8 mouse cellular contexts compared by ENCODE assay signal in the genomic region with DNA sequence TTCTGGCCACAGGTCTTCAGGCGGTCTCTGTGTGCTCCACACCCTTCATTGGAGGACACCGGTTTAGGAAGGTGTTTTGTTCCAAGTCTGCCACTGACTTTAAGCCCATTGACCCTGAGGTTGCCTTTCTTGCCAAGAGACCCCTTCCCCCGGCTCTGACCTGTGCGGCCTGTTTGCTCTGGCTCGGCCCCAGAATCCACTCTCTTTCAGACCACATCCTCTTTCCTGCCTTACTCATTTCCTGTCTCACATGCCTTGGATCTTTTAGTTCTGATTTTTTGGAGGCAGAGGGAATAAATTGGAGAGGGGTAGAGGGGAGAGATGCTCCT. TPM values are rescaled to one million over a fixed set of nuclear protein-coding genes. Genes with fewer than 3 reads are reported as not detected.
A peak's percentile ranks its signal among the peaks of the same experiment; 100 is the strongest.
DNase-seq lines count a peak whose midpoint lies in the region; ATAC-seq and TF ChIP-seq lines count a peak whose summit lies in the region.

No protein-coding gene starts in this region.

- H3K4me1 ChIP-seq in thymus, adult 2 months (replicated peaks; ENCODE audit: control insufficient read depth, insufficient read depth, low read length) = peaks cover 36% of the 10 kb centered on the region
- peaks cover 68% of the 10 kb centered on the region for H3K4me1 ChIP-seq in heart, embryonic 13.5 days
- peaks cover 89% of the 10 kb centered on the region for H3K4me1 ChIP-seq in midbrain, embryonic 10.5 days

- TF ChIP-seq CTCF in thymus, adult 2 months (IDR thresholded peaks at IDR 0.05; ENCODE audit: borderline replicate concordance, control insufficient read depth, extremely low read depth, insufficient read depth, low read length, poor library complexity) = no peak

- H3K36me3 ChIP-seq in thymus, adult 2 months (ENCODE audit: control insufficient read depth, insufficient read depth, low read length) = no peaks in the 10 kb centered on the region
- H3K36me3 ChIP-seq in heart, embryonic 13.5 days = peaks cover 14% of the 10 kb centered on the region
- H3K36me3 ChIP-seq in midbrain, embryonic 10.5 days = peaks cover 48% of the 10 kb centered on the region

- no peaks in the 10 kb centered on the region for H3K27me3 ChIP-seq in thymus, adult 2 months (ENCODE audit: control insufficient read depth, insufficient read depth, low read length)
- no peaks in the 10 kb centered on the region for H3K27me3 ChIP-seq in heart, embryonic 13.5 days (replicated peaks)
- H3K27me3 ChIP-seq in midbrain, embryonic 10.5 days (ENCODE audit: low read depth, poor library complexity, severe bottlenecking) = peaks cover 15% of the 10 kb centered on the region

- TF ChIP-seq POLR2A in thymus, adult 2 months (IDR thresholded peaks at IDR 0.05; ENCODE audit: control insufficient read depth, extremely low read depth, insufficient read depth, low read length, poor library complexity) = no peak

- H3K9me3 ChIP-seq in heart, embryonic 13.5 days = no peaks in the 10 kb centered on the region
- H3K9me3 ChIP-seq in midbrain, embryonic 10.5 days (replicated peaks) = no peaks in the 10 kb centered on the region

- peak overlapping the region; percentile 100 for H3K9ac ChIP-seq in heart, embryonic 13.5 days

- 11% methylated on average over 5 of the region's 5 CpGs for WGBS in thymus, adult 2 months
- 36% methylated on average over 5 of the region's 5 CpGs for WGBS in heart, embryonic 13.5 days
- 24% methylated on average over 5 of the region's 5 CpGs for WGBS in midbrain, embryonic 10.5 days

- H3K4me3 ChIP-seq in thymus, adult 2 months (ENCODE audit: control insufficient read depth, insufficient read depth, low read length) = peak overlapping the region; percentile 18
- H3K4me3 ChIP-seq in heart, embryonic 13.5 days = peak overlapping the region; percentile 96
- H3K4me3 ChIP-seq in midbrain, embryonic 10.5 days = peak overlapping the region; percentile 94

- H3K4me2 ChIP-seq in heart, embryonic 13.5 days = peak overlapping the region; percentile 95

- DNase-seq in thymus, adult 2 months = no peak
- DNase-seq in thymus, postnatal 0 days (ENCODE audit: low spot score) = no peak
- DNase-seq in kidney, postnatal 36 days = peak; percentile 54 to 64
- DNase-seq in midbrain, embryonic 10.5 days (ENCODE audit: low spot score) = no peak
- DNase-seq in right cerebral cortex, adult 2 months (ENCODE audit: low spot score in 2 of 2) = no peak
- DNase-seq in MN1 (ENCODE audit: low spot score) = no peak
- no peak for DNase-seq in testis, postnatal 14 days (ENCODE audit: low spot score)

- H3K27ac ChIP-seq in thymus, adult 2 months (ENCODE audit: control insufficient read depth, insufficient read depth, low read length) = no peak overlapping the region
- peak overlapping the region; percentile 94 for H3K27ac ChIP-seq in heart, embryonic 13.5 days (replicated peaks)
- peak overlapping the region; percentile 99 for H3K27ac ChIP-seq in midbrain, embryonic 10.5 days (replicated peaks)

- no peak for ATAC-seq in heart, embryonic 13.5 days (ENCODE audit: extremely low read depth, insufficient number of reproducible peaks, low FRiP score, low TSS enrichment)

RNA-seq across cellular contexts. Expression of a gene that starts 25.5 kb away (rescaled TPM):
- 1.3 and 1.6 TPM in 2 replicates for polyA plus RNA-seq in thymus, adult 2 months (2012; rRNA removed)
- polyA plus RNA-seq in thymus, postnatal 0 days (2015; fragmentation: Nextera tagmentation; extraction: Ambion mirVana) = 0.04 and 0.12 TPM in 2 replicates
- polyA plus RNA-seq in heart, embryonic 13.5 days (2015; fragmentation: Nextera tagmentation; extraction: Ambion mirVana) = 0.09 TPM in 2 replicates
- polyA plus RNA-seq in midbrain, embryonic 10.5 days (2016; fragmentation: Nextera tagmentation; extraction: Ambion mirVana) = 0.10 and 0.24 TPM in 2 replicates

Comparison
In these comparisons a context has a peak if more than half of its experiments do, and no peak if none do; other contexts are left out.
1. DNase-seq: peak in kidney, postnatal 36 days (2 of 2); none in thymus, adult 2 months (single experiment), thymus, postnatal 0 days (single experiment), midbrain, embryonic 10.5 days (single experiment), right cerebral cortex, adult 2 months (0 of 2), MN1 (single experiment) and testis, postnatal 14 days (single experiment).
2. H3K4me3 ChIP-seq: peak in every context shown above with its lines; median percentile 96 in heart, embryonic 13.5 days; 94 in midbrain, embryonic 10.5 days; 18 in thymus, adult 2 months.